In the genomic region with DNA sequence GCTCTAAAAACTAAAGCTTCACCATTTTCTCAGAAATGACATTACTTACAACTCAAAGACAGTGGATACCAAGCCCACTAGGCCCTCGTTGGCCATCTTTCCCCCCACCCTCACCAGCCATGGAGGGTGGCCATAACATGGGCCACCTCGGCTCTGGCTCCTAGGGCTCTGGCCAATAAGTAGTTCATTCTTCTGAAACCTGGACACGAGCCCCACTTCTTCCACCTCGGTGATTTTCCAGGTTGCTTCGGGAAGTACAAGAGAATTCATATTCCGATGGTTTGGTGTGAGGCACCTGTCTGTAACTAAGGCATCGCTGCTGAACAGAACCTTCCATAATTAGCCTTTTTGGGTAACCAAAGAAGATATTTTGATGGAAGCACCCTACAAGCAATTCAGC, we compare ENCODE assay signal across 7 mouse cellular contexts.
A peak's percentile ranks its signal among the peaks of the same experiment; 100 is the strongest.
DNase-seq lines count a peak whose midpoint lies in the region; ATAC-seq and TF ChIP-seq lines count a peak whose summit lies in the region.

No protein-coding gene starts in this region.

- H3K4me1 ChIP-seq in intestine, embryonic 14.5 days (replicated peaks; ENCODE audit: control insufficient read depth, insufficient read depth, low read length) = peaks cover 22% of the 10 kb centered on the region
- 0 out of 2 replicates have a peak, but pooled peaks cover 4% of the 10 kb centered on the region for H3K4me1 ChIP-seq in midbrain, postnatal 0 days (ENCODE audit: insufficient read depth, low read length)

- H3K27ac ChIP-seq in intestine, embryonic 14.5 days (ENCODE audit: low read depth) = peak overlapping the region; percentile 89; the same call in 1 of the 2 replicates
- peak overlapping the region; percentile 99 for H3K27ac ChIP-seq in midbrain, postnatal 0 days (ENCODE audit: low read depth, low read length)

- peak overlapping the region; percentile 92 for H3K4me2 ChIP-seq in intestine, embryonic 14.5 days (ENCODE audit: low read length)
- peak overlapping the region; percentile 79 for H3K4me2 ChIP-seq in midbrain, postnatal 0 days (ENCODE audit: low read depth, low read length, poor library complexity, severe bottlenecking)

- TF ChIP-seq CTCF in midbrain, postnatal 0 days (IDR thresholded peaks at IDR 0.05) = no peak

- peak overlapping the region; percentile 62 for H3K4me3 ChIP-seq in intestine, embryonic 14.5 days (ENCODE audit: low read depth, low read length)
- H3K4me3 ChIP-seq in midbrain, postnatal 0 days (ENCODE audit: low read depth, low read length) = peak overlapping the region; percentile 60

- H3K27me3 ChIP-seq in intestine, embryonic 14.5 days (replicated peaks; ENCODE audit: control insufficient read depth, insufficient read depth, low read length) = no peaks in the 10 kb centered on the region
- no peaks in the 10 kb centered on the region for H3K27me3 ChIP-seq in midbrain, postnatal 0 days (ENCODE audit: insufficient read depth, low read length)

- peaks cover 3% of the 10 kb centered on the region; the same call in 1 of the 2 replicates for H3K36me3 ChIP-seq in intestine, embryonic 14.5 days (ENCODE audit: control insufficient read depth, insufficient read depth, low read length)
- no peaks in the 10 kb centered on the region for H3K36me3 ChIP-seq in midbrain, postnatal 0 days (ENCODE audit: insufficient read depth, low read length)

- 62% methylated on average over 7 of the region's 7 CpGs for WGBS in intestine, embryonic 14.5 days
- WGBS in midbrain, postnatal 0 days = 49% methylated on average over 7 of the region's 7 CpGs

- no peaks in the 10 kb centered on the region for H3K9me3 ChIP-seq in intestine, embryonic 14.5 days (ENCODE audit: control insufficient read depth, low read length)
- H3K9me3 ChIP-seq in midbrain, postnatal 0 days (ENCODE audit: low read length) = no peaks in the 10 kb centered on the region

- no peak for ATAC-seq in intestine, embryonic 14.5 days (replicated peaks; ENCODE audit: low FRiP score, low TSS enrichment, low read depth)
- no peak for ATAC-seq in midbrain, postnatal 0 days (ENCODE audit: low FRiP score)

- H3K9ac ChIP-seq in intestine, embryonic 14.5 days (ENCODE audit: low read length) = peak overlapping the region; percentile 64
- peak overlapping the region; percentile 84 for H3K9ac ChIP-seq in midbrain, postnatal 0 days (replicated peaks; ENCODE audit: low read length, poor library complexity, severe bottlenecking)

- peak; percentile 19 for DNase-seq in thymus, postnatal 14 days
- no peak for DNase-seq in thymus, postnatal 0 days (ENCODE audit: low spot score)
- peak; percentile 55 to 67 for DNase-seq in cerebellum, postnatal 25 days
- no peak for DNase-seq in intestine, embryonic 14.5 days (ENCODE audit: low spot score)
- DNase-seq in midbrain, postnatal 0 days (ENCODE audit: low spot score) = no peak
- DNase-seq in adipocyte (ENCODE audit: low spot score) = no peak
- DNase-seq in testis, postnatal 10 days (ENCODE audit: low spot score) = no peak

Comparison
In these comparisons a context has a peak if more than half of its experiments do, and no peak if none do; other contexts are left out.
1. DNase-seq: peak in thymus, postnatal 14 days (single experiment) and cerebellum, postnatal 25 days (2 of 2); none in thymus, postnatal 0 days (single experiment), intestine, embryonic 14.5 days (single experiment), midbrain, postnatal 0 days (single experiment), adipocyte (single experiment) and testis, postnatal 10 days (single experiment).